ENCODE assay signal across 21 mouse cellular contexts in the genomic region with DNA sequence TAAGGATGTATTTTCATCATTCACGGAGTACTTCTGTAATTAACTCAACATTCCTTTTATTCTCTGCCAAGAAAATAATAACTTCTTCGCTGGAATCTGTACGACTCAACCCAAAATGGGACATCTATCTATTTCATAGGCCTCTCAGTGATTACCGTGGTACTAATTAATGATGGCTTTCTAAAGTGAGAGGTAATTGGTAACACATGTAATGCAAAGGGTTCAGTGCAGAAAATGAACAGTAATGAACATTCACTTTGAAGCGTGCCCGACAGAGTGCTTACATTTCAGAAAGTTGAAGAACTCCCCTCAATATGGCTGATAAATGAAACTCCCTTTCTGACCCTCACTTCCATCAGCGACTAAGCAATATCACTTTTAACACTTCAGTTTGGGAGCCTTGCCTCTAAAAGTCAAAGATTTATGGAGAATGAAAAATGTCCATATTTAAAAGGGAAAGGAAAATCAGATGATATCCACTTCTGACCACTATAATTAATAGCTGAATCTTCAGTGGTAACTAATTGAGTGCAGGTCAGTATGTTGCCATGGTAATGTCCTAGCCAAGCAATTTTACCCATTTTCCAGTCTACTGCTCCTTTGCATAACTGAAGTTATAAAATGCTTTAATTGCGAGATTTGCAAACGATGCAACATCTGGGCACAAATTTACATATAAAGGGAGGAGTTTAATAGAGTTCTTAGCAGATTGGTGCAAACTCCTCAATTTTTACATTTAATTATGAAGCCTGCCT.
DNase-seq lines count a peak whose midpoint lies in the region; ATAC-seq lines count a peak whose summit lies in the region.
"Had no signal": no experiment of that assay in that cellular context is flagged by ENCODE, and none has a peak within 500 bp of the region (broad histone marks: within the 10 kb centered on the region; RNA-seq: fewer than 3 reads in every experiment).

No protein-coding gene starts in this region.

- 47% methylated on average over 9 of the region's 9 CpGs for WGBS in embryonic facial prominence, embryonic 11.5 days
- WGBS in embryonic facial prominence, embryonic 10.5 days, result 64% methylated on average over 9 of the region's 9 CpGs
- WGBS in forebrain, embryonic 14.5 days, result 30% methylated on average over 9 of the region's 9 CpGs
- 36% methylated on average over 9 of the region's 9 CpGs for WGBS in forebrain, embryonic 15.5 days

- no peak overlapping the region for H3K27ac ChIP-seq in embryonic facial prominence, embryonic 11.5 days (replicated peaks; ENCODE audit: low read depth, low read length)
- no peak overlapping the region for H3K27ac ChIP-seq in embryonic facial prominence, embryonic 10.5 days (replicated peaks)
- no peak overlapping the region for H3K27ac ChIP-seq in forebrain, embryonic 14.5 days (ENCODE audit: low read depth, low read length)
- H3K27ac ChIP-seq in forebrain, embryonic 15.5 days (replicated peaks), result no peak overlapping the region
- H3K27ac ChIP-seq: gastrocnemius, adult 2 months; hindbrain, embryonic 10.5 days; hindbrain, embryonic 14.5 days; intestine, embryonic 15.5 days had no signal

- H3K9me3 ChIP-seq in embryonic facial prominence, embryonic 11.5 days (replicated peaks; ENCODE audit: control insufficient read depth, low read length), result no peaks in the 10 kb centered on the region
- no peaks in the 10 kb centered on the region for H3K9me3 ChIP-seq in embryonic facial prominence, embryonic 10.5 days
- H3K9me3 ChIP-seq in forebrain, embryonic 14.5 days (replicated peaks; ENCODE audit: control insufficient read depth, low read length), result no peaks in the 10 kb centered on the region
- H3K9me3 ChIP-seq in forebrain, embryonic 15.5 days, result no peaks in the 10 kb centered on the region
- H3K9me3 ChIP-seq: heart, embryonic 12.5 days; hindbrain, embryonic 10.5 days; intestine, embryonic 15.5 days had no signal

- H3K4me3 ChIP-seq in embryonic facial prominence, embryonic 11.5 days (ENCODE audit: low read depth, low read length), result no peak overlapping the region
- H3K4me3 ChIP-seq in embryonic facial prominence, embryonic 10.5 days, result no peak overlapping the region
- H3K4me3 ChIP-seq in forebrain, embryonic 14.5 days (ENCODE audit: low read depth, low read length), result no peak overlapping the region
- H3K4me3 ChIP-seq in forebrain, embryonic 15.5 days, result no peak overlapping the region
- H3K4me3 ChIP-seq: gastrocnemius, adult 2 months; heart, embryonic 12.5 days; hindbrain, embryonic 10.5 days; intestine, embryonic 15.5 days had no signal

- H3K36me3 ChIP-seq in embryonic facial prominence, embryonic 11.5 days (replicated peaks; ENCODE audit: control insufficient read depth, insufficient read depth, low read depth, low read length), result no peaks in the 10 kb centered on the region
- H3K36me3 ChIP-seq in embryonic facial prominence, embryonic 10.5 days (replicated peaks), result no peaks in the 10 kb centered on the region
- H3K36me3 ChIP-seq in forebrain, embryonic 14.5 days (ENCODE audit: control insufficient read depth, insufficient read depth, low read length), result no peaks in the 10 kb centered on the region
- H3K36me3 ChIP-seq in forebrain, embryonic 15.5 days, result no peaks in the 10 kb centered on the region
- H3K36me3 ChIP-seq: heart, embryonic 12.5 days; hindbrain, embryonic 10.5 days; intestine, embryonic 15.5 days had no signal

- no peaks in the 10 kb centered on the region for H3K4me1 ChIP-seq in embryonic facial prominence, embryonic 11.5 days (ENCODE audit: control insufficient read depth, insufficient read depth, low read length)
- H3K4me1 ChIP-seq in embryonic facial prominence, embryonic 10.5 days, result peaks cover 10% of the 10 kb centered on the region; the same call in 1 of the 2 replicates
- H3K4me1 ChIP-seq in forebrain, embryonic 14.5 days (ENCODE audit: control insufficient read depth, insufficient read depth, low read length), result no peaks in the 10 kb centered on the region
- no peaks in the 10 kb centered on the region for H3K4me1 ChIP-seq in forebrain, embryonic 15.5 days
- H3K4me1 ChIP-seq: heart, embryonic 12.5 days; hindbrain, embryonic 10.5 days; intestine, embryonic 15.5 days had no signal

- H3K9ac ChIP-seq in embryonic facial prominence, embryonic 11.5 days (replicated peaks; ENCODE audit: low read length), result no peak overlapping the region
- H3K9ac ChIP-seq in forebrain, embryonic 14.5 days (ENCODE audit: low read length), result no peak overlapping the region
- no peak overlapping the region for H3K9ac ChIP-seq in forebrain, embryonic 15.5 days (replicated peaks)
- H3K9ac ChIP-seq: heart, embryonic 12.5 days; hindbrain, embryonic 14.5 days; intestine, embryonic 15.5 days had no signal

- DNase-seq in embryonic facial prominence, embryonic 11.5 days (ENCODE audit: low spot score), result peak; percentile 38
- DNase-seq in embryonic facial prominence, embryonic 10.5 days (ENCODE audit: low spot score), result no peak
- peak; percentile 50 for DNase-seq in forebrain, embryonic 14.5 days (ENCODE audit: low spot score)
- peak; percentile 59 for DNase-seq in Muller cell, postnatal 12 days (ENCODE audit: inconsistent ontology term)
- DNase-seq in forelimb bud, embryonic 11.5 days (ENCODE audit: low read depth, low spot score), result peak; percentile 21
- no peak for DNase-seq in MN1 (ENCODE audit: low spot score)
- no peak for DNase-seq in lung, adult 18-20 months
- DNase-seq: adrenal gland, adult 8-10 months; adrenal gland, postnatal 36 days; cerebellum, adult 11-12 months; cerebellum, adult 9-10 months; cerebellum, postnatal 25 days; gastrocnemius, adult 2 months; gastrocnemius, postnatal 25 days; kidney, adult 2 months had no signal

- no peaks in the 10 kb centered on the region for H3K27me3 ChIP-seq in embryonic facial prominence, embryonic 11.5 days (ENCODE audit: control insufficient read depth, insufficient read depth, low read length)
- H3K27me3 ChIP-seq in embryonic facial prominence, embryonic 10.5 days (replicated peaks; ENCODE audit: low read depth, poor library complexity, severe bottlenecking), result no peaks in the 10 kb centered on the region
- H3K27me3 ChIP-seq in forebrain, embryonic 14.5 days (replicated peaks; ENCODE audit: control insufficient read depth, insufficient read depth, low read length), result no peaks in the 10 kb centered on the region
- no peaks in the 10 kb centered on the region for H3K27me3 ChIP-seq in forebrain, embryonic 15.5 days
- H3K27me3 ChIP-seq: CH12.LX; heart, embryonic 12.5 days; intestine, embryonic 15.5 days had no signal

- no peak overlapping the region for H3K4me2 ChIP-seq in embryonic facial prominence, embryonic 11.5 days (ENCODE audit: low read depth, low read length)
- H3K4me2 ChIP-seq in forebrain, embryonic 14.5 days (ENCODE audit: low read length), result no peak overlapping the region
- H3K4me2 ChIP-seq in forebrain, embryonic 15.5 days (replicated peaks), result no peak overlapping the region
- H3K4me2 ChIP-seq: heart, embryonic 12.5 days; hindbrain, embryonic 14.5 days; intestine, embryonic 15.5 days had no signal

- no peak for ATAC-seq in embryonic facial prominence, embryonic 11.5 days (replicated peaks; ENCODE audit: insufficient number of reproducible peaks, low FRiP score, low TSS enrichment, low read depth)
- ATAC-seq in forebrain, embryonic 14.5 days, result peak; percentile 66; the same call in 1 of the 2 replicates
- no peak for ATAC-seq in forebrain, embryonic 15.5 days (replicated peaks)
- ATAC-seq: intestine, embryonic 15.5 days had no signal

Comparison
In these comparisons a context has a peak if more than half of its experiments do, and no peak if none do; other contexts are left out.
1. DNase-seq: peak in embryonic facial prominence, embryonic 11.5 days (single experiment), forebrain, embryonic 14.5 days (single experiment), Muller cell, postnatal 12 days (single experiment) and forelimb bud, embryonic 11.5 days (single experiment); none in embryonic facial prominence, embryonic 10.5 days (single experiment), MN1 (single experiment) and lung, adult 18-20 months (0 of 2).